Mouse (Mus musculus) hindbrain, embryonic 11.5 days (tissue): ENCODE data around the gene She. TPM values are rescaled to one million over a fixed set of nuclear protein-coding genes. Genes with fewer than 3 reads are reported as not detected.

Experiments
- ATAC-seq: fragments of 200-750 bp; cut with Nextera tagmentation; 2 replicates; pipeline ENCODE4 v1.8.0; 2017; ENCODE audit warnings: mild to moderate bottlenecking, moderate TSS enrichment, moderate library complexity; ENCODE audit not compliant: low FRiP score
- DNase-seq: peaks from one replicate; pipeline ENCODE4 v3.0.0-alpha.2; 2015; ENCODE audit warnings: low spot score
- H3K27ac ChIP-seq: fragments of 300-500 bp; sonication (generic); 2 replicates; pipeline ENCODE4 v1.5.1; 2014; ENCODE audit warnings: mild to moderate bottlenecking, low read depth, low read length
- H3K27me3 ChIP-seq: fragments of 300-500 bp; sonication (generic); 2 replicates; pipeline ENCODE4 v1.6.1; 2014; ENCODE audit warnings: mild to moderate bottlenecking, low read length, moderate library complexity, mixed read lengths; ENCODE audit not compliant: control insufficient read depth, insufficient read depth
- H3K36me3 ChIP-seq: fragments of 300-500 bp; sonication (generic); 2 replicates; pipeline ENCODE4 v1.6.1; 2014; ENCODE audit warnings: mild to moderate bottlenecking, low read length, moderate library complexity, mixed read lengths; ENCODE audit not compliant: control insufficient read depth, insufficient read depth
- H3K4me1 ChIP-seq: fragments of 300-500 bp; sonication (generic); replicated peaks from 2 replicates; pipeline ENCODE4 v1.6.1; 2014; ENCODE audit warnings: low read length, mixed read lengths; ENCODE audit not compliant: control insufficient read depth, insufficient read depth
- H3K4me2 ChIP-seq: fragments of 300-500 bp; sonication (generic); replicated peaks from 2 replicates; pipeline ENCODE4 v1.6.1; 2014; ENCODE audit warnings: mild to moderate bottlenecking, low read depth, low read length
- H3K4me3 ChIP-seq: fragments of 300-500 bp; sonication (generic); 2 replicates; pipeline ENCODE4 v1.5.1; 2014; ENCODE audit warnings: low read depth, low read length
- H3K9ac ChIP-seq: fragments of 300-500 bp; sonication (generic); 2 replicates; pipeline ENCODE4 v1.6.1; 2014; ENCODE audit warnings: low read depth, low read length
- H3K9me3 ChIP-seq: fragments of 300-500 bp; sonication (generic); 2 replicates; pipeline ENCODE4 v1.6.1; 2016; ENCODE audit warnings: low read length; ENCODE audit not compliant: control insufficient read depth
- WGBS: fragments of 180-500 bp; shearing (Covaris S2); extraction: QIAGEN DNeasy Blood & Tissue Kit; methylation state at CpG from one replicate; pipeline ENCODE4 v1.1.7; 2014; 5-methylcytosine and 5-hydroxymethylcytosine counted together
- polyA plus RNA-seq: library from polyadenylated mRNA; unstranded; fragments of >200 nt; fragmentation: Nextera tagmentation; extraction: Ambion mirVana; gene quantifications from 2 replicates; pipeline ENCODE4 v1.2.1, GENCODE M21; 2014

The She gene
- polyA plus RNA-seq, 1 experiment from 2014 or later = 2.2 TPM

DNA sequence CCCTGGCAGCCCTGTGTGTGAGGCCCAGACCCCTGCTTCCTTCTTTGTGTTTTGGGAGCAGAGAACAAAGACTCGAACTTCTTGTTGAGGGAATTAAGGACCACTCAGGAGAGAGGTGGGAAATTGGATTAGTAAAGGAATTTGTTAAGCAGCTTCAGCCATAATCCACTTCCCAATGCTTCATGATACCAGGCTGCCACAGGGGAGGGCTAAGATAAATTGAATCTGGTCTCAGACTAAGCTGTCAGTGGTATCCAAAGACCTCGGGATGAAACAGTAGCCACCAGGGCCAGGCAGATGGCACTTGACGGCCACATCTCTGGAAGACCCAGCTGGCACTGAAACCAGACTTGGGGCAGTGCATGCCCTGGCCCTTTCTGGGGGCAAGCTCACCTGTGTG, 47.3 kb downstream of the She start:
- Histone ChIP-seq H3K9ac (no peak overlapping the region), H3K27me3 (no peaks in the 10 kb centered on the region), H3K4me2 (no peak overlapping the region), H3K36me3 (no peaks in the 10 kb centered on the region), H3K27ac (no peak overlapping the region), H3K4me1 (no peaks in the 10 kb centered on the region), H3K9me3 (no peaks in the 10 kb centered on the region), H3K4me3 (no peak overlapping the region)
- ATAC-seq (no peak), DNase-seq (no peak)
- WGBS = 52% methylated on average over 3 of the region's 3 CpGs

DNA sequence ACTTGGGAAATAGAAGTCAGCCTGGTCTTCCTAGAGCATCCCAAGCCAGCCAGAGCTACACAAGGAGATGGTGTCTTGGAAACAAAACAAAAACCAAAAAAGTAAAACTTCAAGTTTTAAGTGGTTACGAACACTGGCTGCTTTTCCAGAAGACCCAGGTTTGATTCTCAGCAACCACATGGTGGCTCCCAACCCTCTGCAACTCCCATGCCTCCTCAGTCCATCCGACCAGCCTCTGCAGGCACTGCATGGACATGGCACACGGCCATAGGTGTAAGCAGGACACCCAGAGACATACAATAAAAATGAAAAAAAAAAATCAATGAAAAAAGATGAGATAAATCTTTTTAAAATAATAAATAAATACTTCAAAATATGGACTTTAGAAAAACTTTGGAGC, 48.2 kb downstream of the She start:
- Histone ChIP-seq H3K27ac (no peak overlapping the region), H3K9ac (no peak overlapping the region), H3K4me1 (no peaks in the 10 kb centered on the region), H3K36me3 (no peaks in the 10 kb centered on the region), H3K9me3 (no peaks in the 10 kb centered on the region), H3K4me2 (no peak overlapping the region), H3K4me3 (no peak overlapping the region), H3K27me3 (no peaks in the 10 kb centered on the region)
- no peak for DNase-seq
- no peak for ATAC-seq
- 72% methylated on average over 3 of the region's 3 CpGs for WGBS

DNA sequence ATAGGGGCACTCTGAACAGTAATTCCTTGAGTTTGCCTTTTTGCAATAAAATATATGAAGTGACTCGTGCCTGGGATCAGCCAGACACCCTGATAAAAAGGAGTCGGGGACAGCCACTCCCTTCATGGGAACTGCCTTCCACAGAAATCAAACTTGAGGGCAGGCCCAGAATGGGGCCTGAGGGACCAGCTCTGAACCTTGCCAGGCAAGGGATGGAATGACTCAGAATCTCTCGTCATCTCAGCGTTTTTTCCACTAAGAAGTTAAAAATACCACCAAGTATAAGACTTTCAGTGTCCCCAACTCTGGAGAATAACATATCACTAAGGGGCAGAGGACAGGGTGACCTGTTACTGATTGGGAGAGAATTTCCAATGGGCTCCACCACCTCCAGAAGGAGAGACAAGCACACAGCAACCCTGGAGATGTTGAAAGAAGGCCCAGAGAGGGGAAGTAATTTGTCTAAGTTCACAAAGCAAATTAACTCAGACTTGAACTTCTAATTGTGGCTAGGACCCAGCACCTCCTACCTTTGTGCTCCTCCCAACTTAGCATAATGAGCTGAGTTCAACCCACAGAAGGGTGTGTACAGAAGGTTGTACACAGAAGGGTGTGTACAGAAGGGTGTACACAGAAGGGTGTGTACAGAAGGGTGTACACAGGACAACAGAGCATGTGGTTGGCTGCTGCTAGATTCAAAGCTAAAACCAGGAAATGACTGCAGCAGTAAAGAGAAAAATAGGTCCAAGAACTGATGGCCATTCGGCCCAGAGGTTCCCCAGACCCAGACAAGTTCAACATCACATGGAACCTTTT, 49.1 kb downstream of the She start:
- H3K36me3 ChIP-seq = no peaks in the 10 kb centered on the region
- no peak overlapping the region for H3K27ac ChIP-seq
- H3K27me3 ChIP-seq = no peaks in the 10 kb centered on the region
- no peaks in the 10 kb centered on the region for H3K4me1 ChIP-seq
- no peak overlapping the region for H3K9ac ChIP-seq
- H3K4me2 ChIP-seq = no peak overlapping the region
- WGBS = 75% methylated on average over 5 of the region's 5 CpGs
- DNase-seq (no peak), ATAC-seq (no peak)
- no peak overlapping the region for H3K4me3 ChIP-seq
- H3K9me3 ChIP-seq = no peaks in the 10 kb centered on the region

DNA sequence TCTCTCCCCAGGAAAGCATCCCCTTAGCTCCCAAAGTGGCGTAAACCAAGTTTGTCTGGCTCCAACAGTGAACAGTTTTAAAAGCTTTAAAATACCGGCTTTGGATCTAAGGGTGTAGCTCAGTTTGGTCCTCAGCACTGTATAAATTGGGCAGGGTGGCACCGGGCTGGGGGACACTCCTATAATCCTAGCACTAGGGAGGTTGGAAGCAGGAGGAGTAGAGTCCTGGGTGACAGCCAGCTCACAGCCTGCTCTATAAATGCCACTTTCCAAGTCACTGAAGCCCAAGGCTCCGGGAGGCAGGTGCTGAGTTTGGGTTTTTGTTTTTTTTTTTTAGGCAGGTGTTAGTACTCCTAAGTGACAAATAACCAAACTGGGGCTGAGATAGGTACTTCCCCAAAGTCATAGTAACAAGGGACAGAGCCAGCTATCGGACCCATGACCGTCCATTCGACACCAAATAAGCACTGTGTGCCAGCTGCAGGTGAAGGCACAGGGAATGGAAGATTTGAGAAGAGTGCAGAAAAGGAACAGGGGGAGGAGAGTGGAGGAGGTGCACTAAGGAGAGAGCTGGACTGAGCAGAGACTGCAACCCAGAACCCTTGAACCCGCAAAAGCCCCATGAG, 51.5 kb downstream of the She start:
- no peaks in the 10 kb centered on the region for H3K36me3 ChIP-seq
- H3K9me3 ChIP-seq = no peaks in the 10 kb centered on the region
- H3K27ac ChIP-seq = no peak overlapping the region
- no peak for ATAC-seq
- no peaks in the 10 kb centered on the region for H3K27me3 ChIP-seq
- no peak overlapping the region for H3K4me3 ChIP-seq
- DNase-seq = no peak
- no peak overlapping the region for H3K9ac ChIP-seq
- WGBS = 75% methylated on average over 8 of the region's 8 CpGs
- H3K4me1 ChIP-seq = no peaks in the 10 kb centered on the region
- no peak overlapping the region for H3K4me2 ChIP-seq

DNA sequence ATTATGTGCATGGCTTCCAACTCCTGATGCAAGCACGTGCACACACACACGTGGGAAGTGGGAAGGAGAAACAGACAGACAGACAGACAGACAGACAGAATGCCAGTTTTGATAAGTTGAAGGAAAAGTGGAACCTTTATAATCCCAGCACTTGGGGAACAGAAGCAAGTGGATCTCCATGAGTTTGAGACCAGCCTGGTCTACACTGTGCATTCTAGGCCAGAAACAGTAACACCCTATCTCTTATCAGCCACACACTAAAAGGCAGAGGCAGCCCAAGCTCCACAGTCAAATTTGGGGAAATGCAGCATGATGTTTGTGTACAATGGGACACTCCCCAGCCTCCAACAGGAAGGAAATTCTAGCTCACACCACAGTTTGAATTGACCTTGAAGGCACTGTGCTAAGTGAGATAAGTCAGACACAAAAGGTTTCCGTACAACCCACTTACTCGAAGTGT, 52.4 kb downstream of the She start:
- DNase-seq (no peak), ATAC-seq (no peak)
- no peak overlapping the region for H3K27ac ChIP-seq
- no peaks in the 10 kb centered on the region for H3K9me3 ChIP-seq
- no peaks in the 10 kb centered on the region for H3K36me3 ChIP-seq
- H3K4me1 ChIP-seq = no peaks in the 10 kb centered on the region
- no peak overlapping the region for H3K4me2 ChIP-seq
- no peak overlapping the region for H3K4me3 ChIP-seq
- no peak overlapping the region for H3K9ac ChIP-seq
- 81% methylated on average over 4 of the region's 4 CpGs for WGBS
- H3K27me3 ChIP-seq = no peaks in the 10 kb centered on the region

DNA sequence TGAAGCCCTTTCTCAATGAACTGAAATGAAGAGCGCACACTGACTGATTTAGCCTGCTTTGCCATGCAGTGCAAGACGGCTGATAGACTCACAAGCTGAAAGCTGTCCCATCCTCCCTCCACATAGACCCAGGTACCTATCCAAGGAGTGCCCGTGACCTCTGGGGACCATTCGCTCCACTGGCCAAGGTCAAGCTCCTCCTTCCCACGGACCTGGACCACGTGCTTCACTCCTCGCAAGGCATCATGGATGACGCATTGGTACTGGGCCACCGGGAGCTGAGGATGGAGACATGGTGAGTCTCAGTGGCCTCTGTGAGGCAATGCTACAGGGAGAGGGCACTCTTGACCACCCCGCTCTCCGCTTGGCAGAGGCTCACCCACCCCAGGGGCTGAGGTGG, 54.6 kb downstream of the She start:
- DNase-seq = no peak
- no peaks in the 10 kb centered on the region for H3K27me3 ChIP-seq
- H3K9ac ChIP-seq = no peak overlapping the region
- H3K36me3 ChIP-seq = no peaks in the 10 kb centered on the region
- no peaks in the 10 kb centered on the region for H3K9me3 ChIP-seq
- no peak overlapping the region for H3K4me3 ChIP-seq
- ATAC-seq = no peak
- no peaks in the 10 kb centered on the region for H3K4me1 ChIP-seq
- 94% methylated on average over 11 of the region's 11 CpGs for WGBS
- H3K27ac ChIP-seq = no peak overlapping the region
- no peak overlapping the region for H3K4me2 ChIP-seq

DNA sequence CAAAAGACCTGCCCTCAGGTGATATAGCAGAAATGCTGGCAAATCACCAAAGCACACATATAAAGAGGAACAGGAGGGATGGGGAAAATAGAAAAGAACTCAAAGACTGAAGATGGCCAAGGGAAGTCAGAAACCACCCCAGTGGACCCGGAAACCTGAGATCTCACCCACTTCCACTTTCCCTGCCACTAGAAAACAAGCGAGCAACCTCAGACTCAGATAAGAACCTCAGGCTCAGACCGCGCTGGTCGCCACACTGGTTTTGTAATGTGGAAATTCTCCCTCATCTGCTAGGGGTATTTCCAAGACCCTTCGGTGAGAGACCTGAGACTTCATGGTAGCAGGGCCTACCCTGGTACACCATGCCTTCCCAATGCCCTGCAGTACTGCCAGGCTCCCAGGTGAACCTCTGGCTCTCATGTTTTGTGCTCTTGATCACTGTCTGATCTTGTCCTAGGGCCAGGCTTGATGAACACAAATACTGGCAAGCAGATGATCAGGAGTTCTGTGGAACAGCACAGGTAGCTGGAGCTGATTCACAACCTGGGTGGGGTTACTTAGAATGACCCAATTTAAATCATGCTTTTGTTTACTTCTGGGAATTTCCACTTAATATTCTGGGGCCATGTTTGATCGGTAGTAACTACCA, 56.5 kb downstream of the She start:
- WGBS = 89% methylated on average over 7 of the region's 7 CpGs
- no peak for ATAC-seq
- Histone ChIP-seq H3K4me1 (no peaks in the 10 kb centered on the region), H3K9ac (no peak overlapping the region), H3K36me3 (no peaks in the 10 kb centered on the region), H3K9me3 (no peaks in the 10 kb centered on the region), H3K4me3 (no peak overlapping the region), H3K27ac (no peak overlapping the region), H3K4me2 (no peak overlapping the region), H3K27me3 (no peaks in the 10 kb centered on the region)
- no peak for DNase-seq

DNA sequence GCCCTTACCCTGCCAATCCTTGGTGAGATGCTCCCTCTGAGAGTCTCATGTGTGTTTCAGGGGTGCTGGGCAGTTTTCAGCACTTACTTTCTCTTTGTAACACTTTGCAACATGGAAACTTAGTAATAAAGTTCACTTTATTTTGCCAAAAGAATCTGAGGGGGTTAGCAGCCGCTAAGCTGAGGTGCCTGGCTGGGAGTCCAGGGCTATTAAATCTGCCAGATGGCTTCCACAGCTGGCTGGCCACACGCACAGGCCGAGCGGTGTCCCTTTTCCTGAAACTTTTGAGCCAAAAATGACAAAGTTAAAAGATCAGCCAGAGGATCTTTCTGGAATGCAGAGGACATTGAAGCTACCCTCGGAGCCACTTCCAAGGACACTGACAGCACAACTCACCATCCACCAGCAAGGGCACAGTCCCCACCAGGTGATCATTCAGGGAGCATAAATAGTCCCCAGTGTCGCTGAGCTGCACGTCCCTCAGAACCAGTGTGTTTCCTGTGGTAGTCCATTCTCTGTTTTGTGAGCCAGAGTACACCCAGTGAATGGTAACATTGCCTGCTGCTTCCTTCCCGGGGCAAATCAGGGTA, 58.8 kb downstream of the She start:
- Histone ChIP-seq H3K4me2 (no peak overlapping the region), H3K9me3 (no peaks in the 10 kb centered on the region), H3K4me1 (no peaks in the 10 kb centered on the region), H3K4me3 (no peak overlapping the region), H3K27ac (no peak overlapping the region), H3K27me3 (no peaks in the 10 kb centered on the region), H3K9ac (no peak overlapping the region), H3K36me3 (no peaks in the 10 kb centered on the region)
- DNase-seq (no peak), ATAC-seq (no peak)
- WGBS = 74% methylated on average over 8 of the region's 8 CpGs
